Mouse (Mus musculus) hindbrain, embryonic 13.5 days (tissue): Measurements from ENCODE around the gene Odf3l2. TPM values are rescaled to one million over a fixed set of nuclear protein-coding genes. Genes with fewer than 3 reads are reported as not detected.

ENCODE experiments used
- ATAC-seq: fragments of 200-750 bp; cut with Nextera tagmentation; 2 replicates; pipeline ENCODE4 v1.8.0; 2017; ENCODE audit warnings: moderate TSS enrichment; ENCODE audit not compliant: low FRiP score
- H3K27ac ChIP-seq: fragments of 300-500 bp; sonication (generic); 2 replicates; pipeline ENCODE4 v1.5.1; 2015; ENCODE audit warnings: inconsistent platforms, mild to moderate bottlenecking, moderate library complexity
- H3K27me3 ChIP-seq: fragments of 300-500 bp; sonication (generic); 2 replicates; pipeline ENCODE4 v1.6.1; 2015; ENCODE audit warnings: mild to moderate bottlenecking, inconsistent platforms
- H3K36me3 ChIP-seq: fragments of 300-500 bp; sonication (generic); 2 replicates; pipeline ENCODE4 v1.6.1; 2015; ENCODE audit warnings: mild to moderate bottlenecking, inconsistent platforms
- H3K4me1 ChIP-seq: fragments of 300-500 bp; sonication (generic); replicated peaks from 2 replicates; pipeline ENCODE4 v1.6.1; 2015; ENCODE audit warnings: inconsistent platforms
- H3K4me2 ChIP-seq: fragments of 300-500 bp; sonication (generic); 2 replicates; pipeline ENCODE4 v1.6.1; 2015; ENCODE audit warnings: inconsistent platforms, mild to moderate bottlenecking, moderate library complexity
- H3K4me3 ChIP-seq: fragments of 300-500 bp; sonication (generic); 2 replicates; pipeline ENCODE4 v1.5.1; 2015; ENCODE audit warnings: mild to moderate bottlenecking, inconsistent platforms
- H3K9ac ChIP-seq: fragments of 300-500 bp; sonication (generic); 2 replicates; pipeline ENCODE4 v1.6.1; 2015; ENCODE audit warnings: mild to moderate bottlenecking, inconsistent platforms
- H3K9me3 ChIP-seq: fragments of 300-500 bp; sonication (generic); 2 replicates; pipeline ENCODE4 v1.6.1; 2016; ENCODE audit warnings: inconsistent platforms
- WGBS: fragments of 180-500 bp; shearing (Covaris S2); methylation state at CpG from one replicate; pipeline ENCODE4 v1.1.7; 2015; 5-methylcytosine and 5-hydroxymethylcytosine counted together
- polyA plus RNA-seq: library from polyadenylated mRNA; unstranded; fragments of >200 nt; fragmentation: Nextera tagmentation; extraction: Ambion mirVana; gene quantifications from 2 replicates; pipeline ENCODE4 v1.2.1, GENCODE M21; 2015

The Odf3l2 gene
- polyA plus RNA-seq, 1 experiment from 2014 or later = not detected

GRCm38 (mm10) chr10:79668771-79669575, 23.4 kb upstream of the Odf3l2 start, which contains the start of gene Tpgs1:
Gene Tpgs1 (plus strand): TSS chr10:79669369.
- H3K9ac ChIP-seq = peak within 1 kb of the TSS; percentile 94
- H3K36me3 ChIP-seq = peaks cover 18% of the 10 kb centered on the region
- WGBS = under 1% methylated on average over 45 of the region's 45 CpGs
- H3K9me3 ChIP-seq = no peaks in the 10 kb centered on the region
- peak within 1 kb of the TSS; percentile 88 for H3K4me3 ChIP-seq
- peak within 1 kb of the TSS; percentile 97 for H3K4me2 ChIP-seq
- peak; percentile 83 for ATAC-seq
- H3K4me1 ChIP-seq = peaks cover 35% of the 10 kb centered on the region
- peak within 1 kb of the TSS; percentile 98 for H3K27ac ChIP-seq
- no peaks in the 10 kb centered on the region for H3K27me3 ChIP-seq

GRCm38 (mm10) chr10:79668076-79668475, 22.5 kb upstream of the Odf3l2 start:
- peak overlapping the region; percentile 88 for H3K4me3 ChIP-seq
- H3K27ac ChIP-seq = peak overlapping the region; percentile 98
- H3K9ac ChIP-seq = peak overlapping the region; percentile 94; the same call in 1 of the 2 replicates

GRCm38 (mm10) chr10:79666493-79666892, 21.0 kb upstream of the Odf3l2 start:
- H3K4me2 ChIP-seq = no peak overlapping the region
- peaks cover 28% of the 10 kb centered on the region for H3K4me1 ChIP-seq
- no peaks in the 10 kb centered on the region for H3K9me3 ChIP-seq
- no peaks in the 10 kb centered on the region for H3K27me3 ChIP-seq
- H3K9ac ChIP-seq = no peak overlapping the region
- ATAC-seq = no peak
- H3K4me3 ChIP-seq = no peak overlapping the region
- H3K27ac ChIP-seq = no peak overlapping the region
- WGBS = 70% methylated on average over 9 of the region's 9 CpGs
- no peaks in the 10 kb centered on the region for H3K36me3 ChIP-seq

More at GRCm38 (mm10) chr10:79668076-79668475, 22.5 kb upstream of the Odf3l2 start:
- H3K4me2 ChIP-seq = peak overlapping the region; percentile 97
- H3K27me3 ChIP-seq = no peaks in the 10 kb centered on the region
- no peaks in the 10 kb centered on the region for H3K9me3 ChIP-seq
- H3K4me1 ChIP-seq = peaks cover 35% of the 10 kb centered on the region
- WGBS = 78% methylated on average over 5 of the region's 5 CpGs
- ATAC-seq = no peak
- H3K36me3 ChIP-seq = peaks cover 10% of the 10 kb centered on the region

GRCm38 (mm10) chr10:79665051-79665450, 19.5 kb upstream of the Odf3l2 start:
- WGBS = 84% methylated on average over 8 of the region's 8 CpGs
- Histone ChIP-seq H3K4me3 (no peak overlapping the region), H3K36me3 (no peaks in the 10 kb centered on the region), H3K4me1 (peaks cover 14% of the 10 kb centered on the region), H3K9ac (no peak overlapping the region), H3K27me3 (no peaks in the 10 kb centered on the region), H3K9me3 (no peaks in the 10 kb centered on the region), H3K27ac (no peak overlapping the region), H3K4me2 (no peak overlapping the region)
- ATAC-seq = no peak

GRCm38 (mm10) chr10:79664131-79664665, 18.7 kb upstream of the Odf3l2 start, which contains the start of gene Madcam1:
Gene Madcam1 (plus strand): TSS chr10:79664559.
- 13% methylated on average over 13 of the region's 13 CpGs for WGBS
- Histone ChIP-seq H3K36me3 (no peaks in the 10 kb centered on the region), H3K27me3 (no peaks in the 10 kb centered on the region), H3K27ac (no peak within 1 kb of the TSS), H3K4me1 (peaks cover 12% of the 10 kb centered on the region), H3K9me3 (no peaks in the 10 kb centered on the region), H3K9ac (no peak within 1 kb of the TSS), H3K4me3 (no peak within 1 kb of the TSS), H3K4me2 (no peak within 1 kb of the TSS)
- no peak for ATAC-seq

GRCm38 (mm10) chr10:79661861-79662260, 16.3 kb upstream of the Odf3l2 start:
- no peaks in the 10 kb centered on the region for H3K9me3 ChIP-seq
- H3K4me3 ChIP-seq = no peak overlapping the region
- no peak overlapping the region for H3K9ac ChIP-seq
- H3K27ac ChIP-seq = no peak overlapping the region
- no peaks in the 10 kb centered on the region for H3K27me3 ChIP-seq
- WGBS = 52% methylated on average over 3 of the region's 3 CpGs
- no peak for ATAC-seq
- H3K4me1 ChIP-seq = 0 out of 2 replicates have a peak, but pooled peaks cover 4% of the 10 kb centered on the region
- H3K4me2 ChIP-seq = no peak overlapping the region
- no peaks in the 10 kb centered on the region for H3K36me3 ChIP-seq

GRCm38 (mm10) chr10:79660298-79660697, 14.8 kb upstream of the Odf3l2 start:
- H3K27ac ChIP-seq = no peak overlapping the region
- H3K36me3 ChIP-seq = no peaks in the 10 kb centered on the region
- H3K9ac ChIP-seq = no peak overlapping the region
- peaks cover 6% of the 10 kb centered on the region for H3K4me1 ChIP-seq
- ATAC-seq = no peak
- H3K4me3 ChIP-seq = no peak overlapping the region
- WGBS = 86% methylated on average over 2 of the region's 2 CpGs
- H3K4me2 ChIP-seq = no peak overlapping the region
- no peaks in the 10 kb centered on the region for H3K27me3 ChIP-seq
- no peaks in the 10 kb centered on the region for H3K9me3 ChIP-seq

GRCm38 (mm10) chr10:79658829-79659228, 13.3 kb upstream of the Odf3l2 start:
- 17% methylated on average over 4 of the region's 4 CpGs for WGBS
- no peak for ATAC-seq
- peaks cover 10% of the 10 kb centered on the region for H3K4me1 ChIP-seq
- no peak overlapping the region for H3K9ac ChIP-seq
- H3K27ac ChIP-seq = no peak overlapping the region
- H3K4me3 ChIP-seq = no peak overlapping the region
- H3K27me3 ChIP-seq = no peaks in the 10 kb centered on the region
- H3K36me3 ChIP-seq = no peaks in the 10 kb centered on the region
- no peak overlapping the region for H3K4me2 ChIP-seq
- no peaks in the 10 kb centered on the region for H3K9me3 ChIP-seq

- ATAC-seq = peak; percentile 79
- no peak overlapping the region for H3K4me3 ChIP-seq
- H3K4me2 ChIP-seq = no peak overlapping the region
- peaks cover 10% of the 10 kb centered on the region for H3K4me1 ChIP-seq
- peak overlapping the region; percentile 67; the same call in 1 of the 2 replicates for H3K27ac ChIP-seq
- H3K9ac ChIP-seq = no peak overlapping the region
- no peaks in the 10 kb centered on the region for H3K36me3 ChIP-seq
- no peaks in the 10 kb centered on the region for H3K9me3 ChIP-seq
- WGBS = 19% methylated on average over 1 of the region's 1 CpGs
- peaks cover 13% of the 10 kb centered on the region for H3K27me3 ChIP-seq
Observed at GRCm38 (mm10) chr10:79654946-79655395, 9.4 kb upstream of the Odf3l2 start.

GRCm38 (mm10) chr10:79652789-79653188, 7.3 kb upstream of the Odf3l2 start:
- Histone ChIP-seq H3K27me3 (peaks cover 13% of the 10 kb centered on the region), H3K36me3 (no peaks in the 10 kb centered on the region), H3K4me2 (no peak overlapping the region), H3K9me3 (no peaks in the 10 kb centered on the region), H3K4me1 (peaks cover 10% of the 10 kb centered on the region), H3K4me3 (no peak overlapping the region), H3K9ac (no peak overlapping the region), H3K27ac (no peak overlapping the region)
- 91% methylated on average over 7 of the region's 7 CpGs for WGBS
- ATAC-seq = no peak

GRCm38 (mm10) chr10:79649070-79649751, 3.7 kb upstream of the Odf3l2 start:
- Histone ChIP-seq H3K9ac (no peak overlapping the region), H3K4me1 (no peaks in the 10 kb centered on the region), H3K4me3 (no peak overlapping the region), H3K36me3 (no peaks in the 10 kb centered on the region), H3K27me3 (peaks cover 13% of the 10 kb centered on the region), H3K27ac (no peak overlapping the region), H3K9me3 (no peaks in the 10 kb centered on the region), H3K4me2 (no peak overlapping the region)
- ATAC-seq = peak; percentile 66
- 31% methylated on average over 7 of the region's 7 CpGs for WGBS
